Mouse (Mus musculus): ENCODE measurements around the gene Haus5. TPM values are rescaled to one million over a fixed set of nuclear protein-coding genes. Genes with fewer than 3 reads are reported as not detected.

The Haus5 gene
- polyA plus RNA-seq, 1 experiment, result 32.1 TPM

DNA sequence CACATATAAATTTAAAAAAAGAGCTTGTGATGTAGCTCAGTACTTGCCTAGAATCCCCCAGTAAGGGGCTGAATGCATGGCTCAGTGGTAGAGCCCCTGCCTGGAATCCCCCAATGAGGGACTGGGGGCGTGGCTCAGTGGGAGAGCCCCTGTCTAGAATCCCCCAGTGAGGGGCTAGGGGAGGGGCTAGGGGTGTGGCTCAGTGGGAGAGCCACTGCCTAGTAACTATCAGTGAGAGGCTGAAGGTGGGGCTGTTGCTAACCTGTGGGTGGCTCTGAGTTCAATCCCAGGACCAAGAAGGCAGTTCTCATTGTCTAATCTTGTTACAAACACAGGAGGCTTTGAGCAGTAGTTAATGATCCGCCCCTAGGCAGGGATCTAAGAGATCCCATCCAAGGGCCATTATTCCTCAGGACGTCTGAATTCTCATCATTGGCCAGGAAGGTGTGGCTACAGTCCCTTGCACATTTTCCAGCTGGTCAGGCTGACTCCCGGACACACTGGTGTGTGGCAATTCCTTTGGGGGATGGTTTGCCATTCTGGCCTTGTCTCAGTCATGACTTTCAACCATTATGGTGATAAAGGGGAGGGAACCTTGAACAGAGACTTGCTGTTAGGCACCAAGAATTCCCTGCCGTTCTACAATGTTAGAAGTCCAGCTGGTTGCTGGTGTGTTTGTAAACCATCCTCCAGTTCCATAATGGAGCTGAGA lies 49.6 kb downstream of the Haus5 start:
- TF ChIP-seq POLR2A (IDR thresholded peaks at IDR 0.05; ENCODE audit: borderline replicate concordance, control insufficient read depth, low read depth, low read length), result no peak
- 63% methylated on average over 5 of the region's 5 CpGs for WGBS
- Histone ChIP-seq H3K27ac (ENCODE audit: control insufficient read depth, insufficient read depth, low read depth, low read length, poor library complexity) (no peak overlapping the region), H3K4me3 (replicated peaks; ENCODE audit: control insufficient read depth, low read depth, low read length) (no peak overlapping the region), H3K4me1 (ENCODE audit: control insufficient read depth, insufficient read depth, low read length) (no peaks in the 10 kb centered on the region)

DNA sequence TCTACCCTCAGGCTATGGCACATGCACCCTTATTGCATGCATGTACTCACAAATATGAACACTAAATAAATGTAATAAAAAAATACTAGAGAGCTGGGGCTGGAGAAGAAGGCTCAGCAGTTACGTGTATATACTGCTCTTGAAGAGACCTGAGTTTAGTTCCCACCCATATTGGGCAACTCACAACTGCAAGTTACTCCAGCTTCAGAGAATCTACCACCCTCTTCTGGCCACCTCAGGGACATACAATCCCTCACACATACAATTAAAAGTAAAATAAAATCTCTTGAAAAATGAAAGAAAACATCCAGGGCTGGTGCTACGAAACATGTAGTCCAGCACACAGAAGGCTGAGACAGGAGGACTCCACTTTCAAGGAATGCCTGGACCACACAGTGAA lies 50.3 kb downstream of the Haus5 start:
- Histone ChIP-seq H3K4me3 (replicated peaks; ENCODE audit: control insufficient read depth, low read depth, low read length) (no peak overlapping the region), H3K4me1 (ENCODE audit: control insufficient read depth, insufficient read depth, low read length) (no peaks in the 10 kb centered on the region), H3K27ac (ENCODE audit: control insufficient read depth, insufficient read depth, low read depth, low read length, poor library complexity) (no peak overlapping the region)
- WGBS, result 41% methylated on average over 2 of the region's 2 CpGs
- TF ChIP-seq CTCF (IDR thresholded peaks at IDR 0.05; ENCODE audit: control insufficient read depth, insufficient read depth, low read length) (no peak), POLR2A (IDR thresholded peaks at IDR 0.05; ENCODE audit: borderline replicate concordance, control insufficient read depth, low read depth, low read length) (no peak)

DNA sequence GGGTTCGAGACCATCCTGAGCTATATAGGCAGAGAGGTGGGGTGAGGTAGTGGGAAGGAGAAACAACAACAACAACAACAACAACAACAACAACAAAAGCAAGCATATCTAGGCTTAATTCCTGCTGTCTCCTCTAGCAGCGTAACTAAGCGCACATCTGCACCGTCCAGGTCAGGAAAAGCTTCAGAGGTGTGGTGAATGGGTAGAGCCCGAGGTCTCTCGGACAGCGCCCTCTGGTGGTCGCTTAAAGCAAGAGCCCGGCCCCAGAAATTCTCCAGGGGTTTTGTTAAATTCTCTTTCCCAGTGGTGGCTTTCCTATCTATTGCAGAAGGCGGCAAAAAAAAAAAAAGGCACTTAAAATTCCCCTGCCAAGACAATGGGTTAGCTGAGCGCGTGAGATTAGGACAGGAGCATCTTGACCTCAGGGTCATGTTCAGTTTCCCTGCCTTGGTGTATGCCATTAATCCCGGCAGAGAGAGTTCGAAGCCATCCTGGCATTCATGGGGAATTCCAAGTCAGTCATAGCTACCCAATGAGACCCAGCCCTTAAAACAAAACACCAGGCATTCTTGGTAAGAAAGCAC lies 51.2 kb downstream of the Haus5 start:
- no peak overlapping the region for H3K27ac ChIP-seq (ENCODE audit: control insufficient read depth, insufficient read depth, low read depth, low read length, poor library complexity)
- no peak overlapping the region for H3K4me3 ChIP-seq (replicated peaks; ENCODE audit: control insufficient read depth, low read depth, low read length)
- 18% methylated on average over 14 of the region's 14 CpGs for WGBS
- TF ChIP-seq POLR2A (IDR thresholded peaks at IDR 0.05; ENCODE audit: borderline replicate concordance, control insufficient read depth, low read depth, low read length), result no peak
- TF ChIP-seq CTCF (IDR thresholded peaks at IDR 0.05; ENCODE audit: control insufficient read depth, insufficient read depth, low read length), result peak; percentile 78
- no peaks in the 10 kb centered on the region for H3K4me1 ChIP-seq (ENCODE audit: control insufficient read depth, insufficient read depth, low read length)

DNA sequence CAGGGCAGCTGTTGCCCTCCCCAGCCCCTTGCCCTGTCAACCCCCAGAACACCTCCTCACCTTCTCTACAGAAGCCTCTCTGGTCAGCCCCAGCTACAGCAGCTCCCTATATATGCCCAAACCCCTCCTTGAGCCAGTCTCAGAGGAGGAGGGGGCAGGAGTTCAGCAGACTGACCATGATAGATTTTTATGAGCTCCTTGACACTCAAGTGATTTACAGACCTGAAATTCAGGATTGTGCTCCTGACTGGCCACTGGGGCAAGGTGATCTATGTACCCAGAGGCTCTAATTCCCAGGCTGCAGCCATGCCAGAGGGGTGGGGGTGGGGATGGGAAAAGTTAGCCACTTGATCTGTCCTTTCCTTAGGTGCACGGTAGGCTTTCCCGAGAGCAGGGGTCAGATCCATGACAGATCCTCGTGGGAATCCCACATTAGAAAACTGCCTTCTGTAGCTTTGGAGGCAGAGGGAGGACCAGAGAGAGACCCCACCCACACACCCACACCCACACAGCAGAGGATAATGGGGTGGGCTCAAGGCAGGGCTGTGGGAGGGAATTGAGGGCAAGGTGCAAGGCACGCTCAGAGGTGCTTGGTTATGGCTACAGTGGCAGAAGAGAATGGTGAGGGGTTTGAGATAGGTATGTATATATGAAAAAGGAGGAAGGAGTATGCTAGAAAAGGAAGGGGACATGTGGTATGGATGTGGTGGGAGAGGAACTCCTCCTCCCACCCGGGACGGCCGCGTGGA lies 52.0 kb downstream of the Haus5 start, which contains the start of gene Upk1a:
Gene Upk1a, minus strand, starts transcription at position 194 of the 749 bp plus-strand sequence.
- Histone ChIP-seq H3K27ac (ENCODE audit: control insufficient read depth, insufficient read depth, low read depth, low read length, poor library complexity) (no peak within 1 kb of the TSS), H3K4me3 (replicated peaks; ENCODE audit: control insufficient read depth, low read depth, low read length) (no peak within 1 kb of the TSS), H3K4me1 (ENCODE audit: control insufficient read depth, insufficient read depth, low read length) (no peaks in the 10 kb centered on the region)
- TF ChIP-seq POLR2A (IDR thresholded peaks at IDR 0.05; ENCODE audit: borderline replicate concordance, control insufficient read depth, low read depth, low read length) (no peak), CTCF (IDR thresholded peaks at IDR 0.05; ENCODE audit: control insufficient read depth, insufficient read depth, low read length) (no peak)
- 70% methylated on average over 8 of the region's 8 CpGs for WGBS

DNA sequence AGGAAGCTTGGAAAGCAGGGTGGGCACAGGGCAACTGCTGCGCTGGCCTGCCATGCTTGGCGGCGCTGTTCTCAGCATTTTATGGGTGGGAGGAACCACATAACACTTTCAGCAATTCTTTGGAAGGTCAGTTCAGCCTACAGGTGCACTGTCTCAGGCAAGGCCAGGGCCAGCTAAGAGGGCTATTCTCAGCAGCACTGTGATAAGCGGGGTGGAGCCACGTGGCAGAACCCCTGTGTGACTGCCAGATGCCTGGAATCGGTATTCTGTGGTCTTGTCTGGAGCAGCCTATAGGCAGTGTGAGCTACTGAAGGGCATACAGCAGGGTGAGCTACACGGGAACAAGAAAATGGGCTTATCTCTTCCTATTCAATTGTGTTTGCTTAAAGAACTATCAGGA lies 54.8 kb downstream of the Haus5 start:
- WGBS, result 65% methylated on average over 7 of the region's 7 CpGs
- Histone ChIP-seq H3K27ac (ENCODE audit: control insufficient read depth, insufficient read depth, low read depth, low read length, poor library complexity) (no peak overlapping the region), H3K4me1 (ENCODE audit: control insufficient read depth, insufficient read depth, low read length) (no peaks in the 10 kb centered on the region), H3K4me3 (replicated peaks; ENCODE audit: control insufficient read depth, low read depth, low read length) (no peak overlapping the region)
- TF ChIP-seq CTCF (IDR thresholded peaks at IDR 0.05; ENCODE audit: control insufficient read depth, insufficient read depth, low read length) (no peak), POLR2A (IDR thresholded peaks at IDR 0.05; ENCODE audit: borderline replicate concordance, control insufficient read depth, low read depth, low read length) (no peak)

DNA sequence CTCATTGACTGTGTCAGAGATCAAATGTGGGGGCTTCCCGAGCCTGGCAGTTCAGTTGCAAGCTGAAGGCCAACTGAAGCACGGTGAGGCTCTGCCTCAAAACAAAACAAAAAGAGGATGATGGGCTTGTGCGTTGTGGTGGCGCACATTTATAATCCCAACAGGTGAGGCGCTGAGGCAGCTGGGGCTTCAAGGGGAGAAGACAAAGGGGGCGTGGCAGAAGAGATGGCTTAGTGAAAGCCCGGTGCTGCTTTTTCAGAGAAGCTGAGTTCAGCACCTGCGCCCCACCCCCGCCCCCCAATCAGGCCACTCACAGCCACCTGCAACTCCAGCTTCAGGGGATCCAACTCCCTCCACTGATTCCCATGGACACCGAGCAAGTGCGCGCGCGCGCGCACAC lies 56.3 kb downstream of the Haus5 start:
- 57% methylated on average over 16 of the region's 16 CpGs for WGBS

DNA sequence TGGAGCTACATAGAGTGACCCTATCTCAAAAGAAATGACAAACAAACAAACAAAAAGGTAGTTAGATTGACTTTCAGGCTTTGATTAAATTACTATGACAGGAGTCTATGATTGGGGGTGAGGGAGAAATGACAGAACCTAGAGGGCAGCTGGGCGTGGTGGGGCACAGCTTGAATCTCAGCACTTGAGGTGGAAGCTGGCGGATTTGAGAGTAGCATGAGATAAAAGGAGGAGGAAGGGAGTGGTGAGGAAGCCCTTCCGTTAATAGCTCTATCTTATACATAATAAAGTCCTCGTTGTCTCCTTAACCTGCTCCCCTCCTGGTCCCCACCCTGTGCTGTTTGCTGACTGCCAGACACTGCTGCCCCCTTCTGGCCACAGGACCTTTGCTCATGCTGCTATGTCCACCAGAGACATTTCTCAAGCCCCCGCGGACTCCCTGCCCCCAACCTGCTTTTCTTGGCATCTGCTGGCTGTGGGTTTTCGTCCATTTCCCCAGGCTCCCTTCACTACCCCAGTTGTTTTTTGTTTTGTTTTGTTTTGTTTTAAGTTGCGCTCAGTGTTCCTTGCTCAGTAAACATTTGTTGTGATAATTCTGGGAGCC lies 57.0 kb downstream of the Haus5 start:
- Histone ChIP-seq H3K4me1 (ENCODE audit: control insufficient read depth, insufficient read depth, low read length) (no peaks in the 10 kb centered on the region), H3K27ac (ENCODE audit: control insufficient read depth, insufficient read depth, low read depth, low read length, poor library complexity) (no peak overlapping the region), H3K4me3 (replicated peaks; ENCODE audit: control insufficient read depth, low read depth, low read length) (no peak overlapping the region)
- TF ChIP-seq POLR2A (IDR thresholded peaks at IDR 0.05; ENCODE audit: borderline replicate concordance, control insufficient read depth, low read depth, low read length) (no peak), CTCF (IDR thresholded peaks at IDR 0.05; ENCODE audit: control insufficient read depth, insufficient read depth, low read length) (peak; percentile 83)
- 16% methylated on average over 8 of the region's 8 CpGs for WGBS

More for the DNA sequence above, 56.3 kb downstream of the Haus5 start:
- H3K27ac ChIP-seq (ENCODE audit: control insufficient read depth, insufficient read depth, low read depth, low read length, poor library complexity), result no peak overlapping the region
- H3K4me3 ChIP-seq (replicated peaks; ENCODE audit: control insufficient read depth, low read depth, low read length), result no peak overlapping the region
- TF ChIP-seq CTCF (IDR thresholded peaks at IDR 0.05; ENCODE audit: control insufficient read depth, insufficient read depth, low read length) (no peak), POLR2A (IDR thresholded peaks at IDR 0.05; ENCODE audit: borderline replicate concordance, control insufficient read depth, low read depth, low read length) (no peak)
- H3K4me1 ChIP-seq (ENCODE audit: control insufficient read depth, insufficient read depth, low read length), result no peaks in the 10 kb centered on the region

DNA sequence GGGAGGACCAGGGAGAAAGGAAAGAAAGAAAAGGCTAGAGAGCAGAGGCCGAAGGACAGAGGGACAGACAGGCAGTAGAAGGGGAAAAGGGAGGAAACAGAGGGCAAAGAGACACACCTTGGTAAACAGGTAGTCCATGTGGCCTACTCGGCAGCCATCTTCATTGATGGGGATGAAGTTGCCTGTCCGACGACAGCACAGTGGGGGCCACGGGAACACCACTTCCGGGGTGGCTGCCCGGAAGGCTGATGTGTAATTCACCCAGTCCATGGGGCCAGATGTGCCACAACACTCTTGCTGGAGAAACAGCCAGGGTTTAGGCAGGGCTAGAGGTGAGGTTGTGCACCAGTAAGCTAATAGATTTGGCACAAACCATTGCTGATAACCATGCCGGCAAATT lies 59.9 kb downstream of the Haus5 start:
- Histone ChIP-seq H3K27ac (ENCODE audit: control insufficient read depth, insufficient read depth, low read depth, low read length, poor library complexity) (no peak overlapping the region), H3K4me3 (replicated peaks; ENCODE audit: control insufficient read depth, low read depth, low read length) (no peak overlapping the region), H3K4me1 (ENCODE audit: control insufficient read depth, insufficient read depth, low read length) (no peaks in the 10 kb centered on the region; the same call in 1 of the 2 replicates)
- TF ChIP-seq CTCF (IDR thresholded peaks at IDR 0.05; ENCODE audit: control insufficient read depth, insufficient read depth, low read length) (no peak), POLR2A (IDR thresholded peaks at IDR 0.05; ENCODE audit: borderline replicate concordance, control insufficient read depth, low read depth, low read length) (no peak)
- WGBS, result 83% methylated on average over 8 of the region's 8 CpGs

Measured in bone marrow, adult 2 months (tissue).